Mouse (Mus musculus): Measurements from ENCODE around the gene Keg1.
"Not testable (repeated sequence)": the region's sequence is repeated elsewhere in the genome, so short reads cannot be mapped to it uniquely, and the experiment has no call there.

The Keg1 gene

GRCm38 (mm10) chr19:12695590-12695989 is at the start of gene Keg1:
Gene Keg1 (plus strand): TSS chr19:12695786.
- in situ Hi-C loops (cut with MboI, MseI): loop anchor here in 1 of 2 experiments (25.0 kb wide), 1 partner anchor 483 kb away; the partner anchor contains the start of gene Olfr1431

GRCm38 (mm10) chr19:12649511-12649910 is 46.1 kb upstream of the Keg1 start:
- in situ Hi-C loops (cut with MboI, MseI): no loop called here

- in situ Hi-C loops (cut with MboI, MseI): no loop called here
Observed at GRCm38 (mm10) chr19:12666156-12666555, 29.4 kb upstream of the Keg1 start.

GRCm38 (mm10) chr19:12668601-12669000 is 27.0 kb upstream of the Keg1 start:
- in situ Hi-C loops (cut with MboI, MseI): not testable (repeated sequence)

- in situ Hi-C loops (cut with MboI, MseI): no loop called here
Observed at GRCm38 (mm10) chr19:12670139-12670538, 25.4 kb upstream of the Keg1 start, which contains the start of gene Olfr1442. Gene Olfr1442 (plus strand): TSS chr19:12670439.

- in situ Hi-C loops (cut with MboI, MseI): no loop called here
Observed at GRCm38 (mm10) chr19:12671051-12671450, 24.5 kb upstream of the Keg1 start.

GRCm38 (mm10) chr19:12677812-12678211 is 17.8 kb upstream of the Keg1 start, which contains the start of gene Olfr1443:
Gene Olfr1443 (plus strand): TSS chr19:12678112.
- in situ Hi-C loops (cut with MboI, MseI): loop anchor here in 1 of 2 experiments (25.0 kb wide), 1 partner anchor 466 kb away; the partner anchor contains the start of gene Olfr1431

- in situ Hi-C loops (cut with MboI, MseI): loop anchor here in 1 of 2 experiments (25.0 kb wide), 1 partner anchor 472 kb away; the partner anchor contains the start of gene Olfr1431
Observed at GRCm38 (mm10) chr19:12684638-12685037, 10.9 kb upstream of the Keg1 start.

GRCm38 (mm10) chr19:12685231-12685630 is 10.4 kb upstream of the Keg1 start:
- in situ Hi-C loops (cut with MboI, MseI): loop anchor here in 1 of 2 experiments (25.0 kb wide), 1 partner anchor 473 kb away; the partner anchor contains the start of gene Olfr1431

- in situ Hi-C loops (cut with MboI, MseI): loop anchor here in 1 of 2 experiments (25.0 kb wide), 1 partner anchor 484 kb away; the partner anchor contains the start of gene Olfr1431
Observed at GRCm38 (mm10) chr19:12696221-12696620, 635 bp downstream of the Keg1 start.

- in situ Hi-C loops (cut with MboI, MseI): loop anchor here (5.0 to 25.0 kb wide), 3 partner anchors 196 to 1754 kb away; partner anchors contain the start of gene Olfr1499 (in 1 of the 2)
Observed at GRCm38 (mm10) chr19:12708458-12708857, 12.9 kb downstream of the Keg1 start.

- in situ Hi-C loops (cut with MboI, MseI): loop anchor here (5.0 to 25.0 kb wide), 3 partner anchors 197 to 1753 kb away; partner anchors contain the start of gene Olfr1499 (in 1 of the 2)
Observed at GRCm38 (mm10) chr19:12708986-12709385, 13.4 kb downstream of the Keg1 start.

GRCm38 (mm10) chr19:12719189-12719588 is 23.6 kb downstream of the Keg1 start:
- in situ Hi-C loops (cut with MboI, MseI): loop anchor here (25.0 kb wide), 2 partner anchors 1093 to 1743 kb away; partner anchors contain the start of gene Olfr1499 (in 1 of the 2)

- in situ Hi-C loops (cut with MboI, MseI): loop anchor here (25.0 kb wide), 2 partner anchors 1092 to 1742 kb away; partner anchors contain the start of gene Olfr1499 (in 1 of the 2)
Observed at GRCm38 (mm10) chr19:12720463-12720862, 24.9 kb downstream of the Keg1 start.

GRCm38 (mm10) chr19:12720919-12721318 is 25.3 kb downstream of the Keg1 start:
- in situ Hi-C loops (cut with MboI, MseI): loop anchor here (25.0 kb wide), 2 partner anchors 1091 to 1741 kb away; partner anchors contain the start of gene Olfr1499 (in 1 of the 2)

- in situ Hi-C loops (cut with MboI, MseI): loop anchor here (25.0 kb wide), 2 partner anchors 1091 to 1741 kb away; partner anchors contain the start of gene Olfr1499 (in 1 of the 2)
Observed at GRCm38 (mm10) chr19:12721596-12721995, 26.0 kb downstream of the Keg1 start.

- in situ Hi-C loops (cut with MboI, MseI): loop anchor here (25.0 kb wide), 2 partner anchors 1090 to 1740 kb away; partner anchors contain the start of gene Olfr1499 (in 1 of the 2)
Observed at GRCm38 (mm10) chr19:12722308-12722707, 26.7 kb downstream of the Keg1 start.

- in situ Hi-C loops (cut with MboI, MseI): no loop called here
Observed at GRCm38 (mm10) chr19:12725851-12726250, 30.3 kb downstream of the Keg1 start.

- in situ Hi-C loops (cut with MboI, MseI): loop anchor here in 1 of 2 experiments (10.0 kb wide), 1 partner anchor 1344 kb away; no protein-coding TSS in a partner anchor
Observed at GRCm38 (mm10) chr19:12731036-12731435, 35.5 kb downstream of the Keg1 start.

GRCm38 (mm10) chr19:12731950-12732349 is 36.4 kb downstream of the Keg1 start:
- in situ Hi-C loops (cut with MboI, MseI): loop anchor here in 1 of 2 experiments (10.0 kb wide), 1 partner anchor 1343 kb away; no protein-coding TSS in a partner anchor

GRCm38 (mm10) chr19:12756286-12756685 is 60.7 kb downstream of the Keg1 start:
- in situ Hi-C loops (cut with MboI, MseI): no loop called here

GRCm38 (mm10) chr19:12758936-12759478 is 63.4 kb downstream of the Keg1 start:
- in situ Hi-C loops (cut with MboI, MseI): no loop called here

Measured in T-helper 17 cell (primary cell).